Mouse (Mus musculus): ENCODE results near the gene Nmrk2. TPM values are rescaled to one million over a fixed set of nuclear protein-coding genes. Genes with fewer than 3 reads are reported as not detected.

Gene Nmrk2
- polyA plus RNA-seq, 1 experiment from 2014 or later, result not detected

DNA sequence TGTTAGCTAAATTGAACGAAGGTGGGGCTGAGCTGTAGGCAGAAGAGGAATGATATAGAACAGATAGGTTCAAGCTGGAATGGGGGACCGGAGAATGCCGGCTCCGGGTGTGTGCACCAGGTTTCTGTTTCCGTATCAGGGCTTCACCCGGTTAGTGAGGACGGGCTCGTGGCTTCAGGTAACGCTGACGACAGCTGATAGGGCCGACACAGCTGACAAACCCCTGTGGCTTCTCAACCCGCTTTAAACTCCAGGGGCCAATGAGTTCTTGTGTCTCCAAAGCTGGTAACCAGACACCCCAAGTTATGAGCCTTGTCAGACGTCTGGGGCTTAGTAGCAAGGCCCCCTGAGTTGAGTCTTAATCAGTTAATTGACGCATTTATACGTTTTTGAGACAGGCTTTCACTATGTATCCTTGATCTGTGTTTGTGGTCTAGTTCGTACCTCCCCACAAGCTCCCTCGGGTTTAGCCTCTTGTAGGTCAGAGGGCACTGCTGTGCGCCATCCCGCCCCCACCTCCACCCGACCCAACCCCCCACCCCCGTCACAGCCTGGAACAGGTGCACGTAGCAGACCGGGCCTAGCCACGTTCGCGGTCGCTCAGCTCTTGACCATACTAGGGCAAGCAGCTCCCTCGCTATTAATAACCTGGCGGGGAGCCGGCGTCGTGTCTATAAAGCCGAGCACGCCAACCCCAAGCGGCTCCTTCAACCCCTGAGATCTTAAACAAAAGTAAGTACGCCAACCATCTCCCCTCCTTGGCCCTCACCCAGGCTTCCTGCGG is 7.7 kb downstream of the Nmrk2 start:
- H3K4me3 ChIP-seq (replicated peaks), result 0 out of 2 replicates have a peak overlapping the region, but pooled peaks have one; percentile 9
- no peak for ATAC-seq (ENCODE audit: insufficient number of reproducible peaks, insufficient read depth, low FRiP score, low TSS enrichment, low read depth)
- H3K4me2 ChIP-seq, result peak overlapping the region; percentile 38
- 11% methylated on average over 37 of the region's 37 CpGs for WGBS
- no peaks in the 10 kb centered on the region for H3K9me3 ChIP-seq
- peaks cover 25% of the 10 kb centered on the region for H3K4me1 ChIP-seq (replicated peaks)
- H3K36me3 ChIP-seq, result peaks cover 21% of the 10 kb centered on the region
- peak overlapping the region; percentile 51 for H3K9ac ChIP-seq (replicated peaks)
- H3K27ac ChIP-seq, result no peak overlapping the region
- H3K27me3 ChIP-seq, result peaks cover 53% of the 10 kb centered on the region

DNA sequence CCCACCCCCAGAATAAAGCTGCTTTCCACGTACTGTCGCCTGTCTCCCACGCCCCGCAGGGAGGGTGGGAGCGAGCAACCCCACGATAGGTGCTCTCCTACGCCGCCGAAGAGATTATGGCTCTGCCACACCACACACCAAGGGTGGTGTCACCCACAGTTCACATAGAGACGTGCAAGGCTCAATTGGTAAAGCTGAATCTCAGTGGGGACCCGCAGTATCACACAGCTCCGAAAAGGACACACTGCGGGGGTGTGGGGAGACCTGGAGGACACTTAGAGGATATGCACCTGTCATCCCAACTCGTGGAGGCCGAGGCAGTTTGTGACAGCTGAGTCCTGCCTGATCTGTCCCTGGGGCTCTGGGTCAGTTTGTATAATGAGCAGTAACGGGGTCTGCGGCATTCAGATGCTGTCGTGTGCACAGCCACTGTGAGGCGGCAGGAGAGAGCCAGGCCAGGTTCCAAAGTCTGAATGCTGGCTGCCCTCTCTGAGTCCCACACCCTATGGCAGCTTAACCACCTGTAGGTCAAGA is 8.8 kb downstream of the Nmrk2 start:
- peak overlapping the region; percentile 92 for H3K27ac ChIP-seq
- no peaks in the 10 kb centered on the region for H3K9me3 ChIP-seq
- H3K4me3 ChIP-seq (replicated peaks), result peak overlapping the region; percentile 64
- peaks cover 25% of the 10 kb centered on the region for H3K4me1 ChIP-seq (replicated peaks)
- H3K27me3 ChIP-seq, result peaks cover 46% of the 10 kb centered on the region
- peak overlapping the region; percentile 92 for H3K4me2 ChIP-seq
- WGBS, result 6% methylated on average over 19 of the region's 19 CpGs
- peak overlapping the region; percentile 76 for H3K9ac ChIP-seq (replicated peaks)
- H3K36me3 ChIP-seq, result peaks cover 29% of the 10 kb centered on the region
- peak; percentile 38 for ATAC-seq (ENCODE audit: insufficient number of reproducible peaks, insufficient read depth, low FRiP score, low TSS enrichment, low read depth)

DNA sequence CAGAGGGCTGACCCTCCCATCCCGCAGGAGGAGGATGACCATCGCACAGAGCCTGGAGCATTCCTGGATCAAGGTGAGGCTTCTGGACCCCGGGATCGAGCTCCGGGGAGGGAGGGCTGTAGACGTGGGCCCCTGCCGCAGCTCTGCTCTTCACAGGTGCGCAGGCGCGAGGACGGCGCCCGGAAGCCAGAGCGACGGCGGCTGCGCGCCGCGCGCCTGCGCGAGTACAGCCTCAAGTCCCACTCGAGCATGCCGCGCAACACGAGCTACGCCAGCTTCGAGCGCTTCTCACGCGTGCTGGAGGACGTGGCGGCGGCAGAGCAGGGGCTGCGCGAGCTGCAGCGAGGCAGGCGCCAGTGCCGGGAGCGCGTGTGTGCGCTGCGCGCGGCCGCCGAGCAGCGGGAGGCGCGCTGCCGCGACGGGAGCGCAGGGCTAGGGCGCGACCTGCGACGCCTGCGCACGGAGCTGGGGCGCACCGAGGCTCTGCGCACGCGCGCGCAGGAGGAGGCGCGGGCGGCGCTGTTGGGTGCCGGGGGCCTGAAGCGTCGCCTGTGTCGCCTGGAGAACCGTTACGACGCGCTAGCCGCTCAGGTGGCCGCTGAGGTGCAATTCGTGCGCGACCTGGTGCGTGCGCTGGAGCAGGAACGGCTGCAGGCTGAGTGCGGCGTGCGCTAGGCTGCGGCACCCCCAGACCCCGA is 9.4 kb downstream of the Nmrk2 start:
- Histone ChIP-seq H3K4me3 (replicated peaks) (peak overlapping the region; percentile 64), H3K4me1 (replicated peaks) (peaks cover 25% of the 10 kb centered on the region), H3K9ac (replicated peaks) (peak overlapping the region; percentile 76), H3K36me3 (peaks cover 32% of the 10 kb centered on the region), H3K4me2 (peak overlapping the region; percentile 92), H3K27ac (peak overlapping the region; percentile 92), H3K9me3 (no peaks in the 10 kb centered on the region), H3K27me3 (peaks cover 45% of the 10 kb centered on the region)
- peak; percentile 49 for ATAC-seq (ENCODE audit: insufficient number of reproducible peaks, insufficient read depth, low FRiP score, low TSS enrichment, low read depth)
- under 1% methylated on average over 93 of the region's 93 CpGs for WGBS

DNA sequence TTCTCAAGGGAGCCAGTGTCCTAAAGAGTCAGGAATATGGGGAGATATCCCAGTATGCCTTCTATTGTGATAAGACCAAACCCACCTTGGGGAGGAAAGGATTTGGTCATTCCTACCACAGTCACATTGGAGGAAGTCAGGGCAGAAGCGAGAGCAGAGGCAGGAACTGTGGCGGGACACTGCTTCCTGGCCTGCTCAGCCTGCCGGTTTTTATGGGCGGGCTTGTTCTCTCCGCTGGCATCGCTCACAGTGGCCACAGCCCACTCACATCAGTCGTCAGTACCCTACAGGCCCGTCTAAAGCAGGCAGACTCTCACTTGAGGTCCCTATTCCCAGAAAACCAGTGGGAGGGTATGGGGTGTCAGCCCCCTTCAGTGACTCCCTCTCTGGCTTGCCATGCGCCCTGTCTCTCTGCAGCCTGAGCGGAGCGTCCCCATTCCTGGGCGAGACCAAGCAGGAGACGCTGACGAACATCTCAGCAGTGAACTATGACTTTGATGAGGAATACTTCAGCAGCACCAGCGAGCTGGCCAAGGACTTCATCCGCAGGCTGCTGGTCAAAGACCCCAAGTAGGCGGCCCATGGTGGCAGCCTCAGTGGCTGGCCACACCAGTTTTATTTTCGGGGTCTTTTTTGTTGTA is 10.4 kb downstream of the Nmrk2 start:
- Histone ChIP-seq H3K27me3 (peaks cover 35% of the 10 kb centered on the region), H3K4me3 (replicated peaks) (peak overlapping the region; percentile 64; the same call in 1 of the 2 replicates), H3K27ac (0 out of 2 replicates have a peak overlapping the region, but pooled peaks have one; percentile 3), H3K4me1 (replicated peaks) (peaks cover 25% of the 10 kb centered on the region), H3K4me2 (peak overlapping the region; percentile 92), H3K36me3 (peaks cover 41% of the 10 kb centered on the region), H3K9me3 (no peaks in the 10 kb centered on the region), H3K9ac (replicated peaks) (no peak overlapping the region)
- ATAC-seq (ENCODE audit: insufficient number of reproducible peaks, insufficient read depth, low FRiP score, low TSS enrichment, low read depth), result no peak
- 87% methylated on average over 18 of the region's 18 CpGs for WGBS

DNA sequence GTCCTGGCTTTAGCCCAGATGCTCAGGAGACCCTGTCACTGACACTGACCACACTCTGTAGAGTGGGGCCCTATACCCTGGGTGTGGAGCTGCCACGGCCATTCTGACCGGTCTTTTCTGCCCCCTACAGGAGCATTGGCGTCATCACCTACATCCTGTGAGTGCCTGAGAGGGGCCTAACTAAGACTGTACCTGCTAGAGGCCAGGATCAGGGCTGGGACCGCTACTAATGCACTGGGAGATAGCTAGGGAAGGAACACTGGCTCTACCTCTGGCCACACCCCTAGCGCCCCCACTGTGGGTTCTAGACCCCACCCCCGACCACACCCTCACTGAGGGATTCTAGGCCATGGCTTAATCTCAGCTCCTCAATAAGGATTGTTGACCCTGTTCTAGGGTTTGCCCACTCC is 10.9 kb downstream of the Nmrk2 start:
- Histone ChIP-seq H3K9ac (replicated peaks) (no peak overlapping the region), H3K9me3 (no peaks in the 10 kb centered on the region), H3K4me3 (replicated peaks) (no peak overlapping the region), H3K27ac (0 out of 2 replicates have a peak overlapping the region, but pooled peaks have one; percentile 3), H3K36me3 (peaks cover 43% of the 10 kb centered on the region), H3K4me2 (no peak overlapping the region), H3K27me3 (peaks cover 30% of the 10 kb centered on the region), H3K4me1 (replicated peaks) (peaks cover 25% of the 10 kb centered on the region)
- 77% methylated on average over 6 of the region's 6 CpGs for WGBS
- no peak for ATAC-seq (ENCODE audit: insufficient number of reproducible peaks, insufficient read depth, low FRiP score, low TSS enrichment, low read depth)

DNA sequence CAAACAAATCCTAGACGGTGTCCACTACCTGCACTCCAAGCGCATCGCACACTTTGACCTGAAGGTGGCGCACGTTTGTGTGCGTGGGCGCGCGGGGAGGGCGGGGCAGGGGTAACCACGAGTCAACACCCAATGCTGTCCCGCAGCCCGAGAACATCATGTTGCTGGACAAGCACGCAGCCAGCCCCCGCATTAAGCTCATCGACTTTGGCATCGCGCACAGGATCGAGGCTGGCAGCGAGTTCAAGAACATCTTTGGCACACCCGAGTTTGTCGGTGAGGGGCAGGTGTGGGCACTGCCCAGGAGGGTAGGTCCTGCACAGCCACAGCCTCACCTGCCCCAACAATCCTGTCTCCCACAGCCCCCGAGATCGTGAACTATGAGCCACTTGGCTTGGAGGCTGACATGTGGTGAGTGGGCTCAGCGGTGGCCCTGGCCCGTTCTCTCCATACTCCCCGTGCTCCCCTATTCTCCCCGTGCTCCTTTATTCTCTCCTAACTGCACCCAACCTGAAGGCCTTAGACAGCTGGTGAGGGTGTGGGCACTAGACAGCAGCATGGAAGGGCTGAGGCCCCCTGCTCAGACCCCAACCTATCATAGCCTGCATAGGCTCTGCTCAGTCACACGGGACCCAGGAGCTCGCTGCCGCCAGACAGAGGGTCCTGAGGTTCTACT is 11.5 kb downstream of the Nmrk2 start:
- Histone ChIP-seq H3K27ac (0 out of 2 replicates have a peak overlapping the region, but pooled peaks have one; percentile 3), H3K4me1 (replicated peaks) (peaks cover 25% of the 10 kb centered on the region), H3K4me3 (replicated peaks) (no peak overlapping the region), H3K9ac (replicated peaks) (no peak overlapping the region), H3K36me3 (peaks cover 46% of the 10 kb centered on the region), H3K27me3 (peaks cover 24% of the 10 kb centered on the region), H3K9me3 (no peaks in the 10 kb centered on the region), H3K4me2 (no peak overlapping the region)
- no peak for ATAC-seq (ENCODE audit: insufficient number of reproducible peaks, insufficient read depth, low FRiP score, low TSS enrichment, low read depth)
- WGBS, result 72% methylated on average over 31 of the region's 31 CpGs

DNA sequence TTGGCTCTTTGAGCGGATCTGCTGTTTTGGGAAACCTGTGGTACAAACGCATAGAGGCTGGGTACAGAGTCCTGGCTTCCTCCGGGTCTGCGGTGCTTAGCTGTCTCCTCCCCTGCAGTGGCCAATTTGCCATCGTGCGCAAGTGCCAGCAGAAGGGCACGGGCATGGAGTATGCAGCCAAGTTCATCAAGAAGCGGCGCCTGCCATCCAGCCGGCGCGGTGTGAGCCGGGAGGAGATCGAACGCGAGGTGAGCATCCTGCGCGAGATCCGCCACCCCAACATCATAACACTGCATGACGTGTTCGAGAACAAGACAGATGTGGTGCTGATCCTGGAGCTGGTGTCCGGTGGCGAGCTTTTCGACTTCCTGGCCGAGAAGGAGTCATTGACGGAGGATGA is 12.0 kb downstream of the Nmrk2 start:
- peaks cover 52% of the 10 kb centered on the region for H3K36me3 ChIP-seq
- peaks cover 19% of the 10 kb centered on the region for H3K27me3 ChIP-seq
- no peak for ATAC-seq (ENCODE audit: insufficient number of reproducible peaks, insufficient read depth, low FRiP score, low TSS enrichment, low read depth)
- peaks cover 28% of the 10 kb centered on the region for H3K4me1 ChIP-seq (replicated peaks)
- no peak overlapping the region for H3K27ac ChIP-seq
- H3K9ac ChIP-seq (replicated peaks), result no peak overlapping the region
- WGBS, result 79% methylated on average over 26 of the region's 26 CpGs
- no peak overlapping the region for H3K4me3 ChIP-seq (replicated peaks)
- no peak overlapping the region for H3K4me2 ChIP-seq
- no peaks in the 10 kb centered on the region for H3K9me3 ChIP-seq

DNA sequence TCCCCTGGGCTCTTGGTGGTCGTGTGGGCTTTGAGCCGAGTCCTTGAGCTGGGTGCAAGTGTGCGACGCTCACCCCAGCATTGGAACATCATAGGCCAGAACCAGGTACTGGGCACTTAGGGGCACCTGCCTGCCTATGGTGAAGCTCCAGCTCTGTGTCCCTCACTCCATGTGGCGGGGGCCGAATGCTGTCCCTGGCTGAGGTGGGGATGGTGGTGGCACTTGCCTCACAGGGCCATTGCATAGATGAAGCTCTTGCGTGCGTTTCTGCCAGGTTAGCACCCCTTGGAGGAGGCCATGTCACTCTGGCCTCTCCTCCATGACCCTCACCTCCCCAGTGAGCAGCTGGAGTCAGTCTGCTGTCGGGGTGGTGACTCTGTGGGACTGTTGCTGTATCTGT is 14.7 kb downstream of the Nmrk2 start:
- peaks cover 66% of the 10 kb centered on the region for H3K36me3 ChIP-seq
- H3K4me2 ChIP-seq, result no peak overlapping the region
- no peaks in the 10 kb centered on the region for H3K27me3 ChIP-seq
- H3K9me3 ChIP-seq, result no peaks in the 10 kb centered on the region
- no peak overlapping the region for H3K9ac ChIP-seq (replicated peaks)
- 95% methylated on average over 9 of the region's 9 CpGs for WGBS
- no peak overlapping the region for H3K27ac ChIP-seq
- ATAC-seq (ENCODE audit: insufficient number of reproducible peaks, insufficient read depth, low FRiP score, low TSS enrichment, low read depth), result no peak
- no peak overlapping the region for H3K4me3 ChIP-seq (replicated peaks)
- peaks cover 19% of the 10 kb centered on the region for H3K4me1 ChIP-seq (replicated peaks)

DNA sequence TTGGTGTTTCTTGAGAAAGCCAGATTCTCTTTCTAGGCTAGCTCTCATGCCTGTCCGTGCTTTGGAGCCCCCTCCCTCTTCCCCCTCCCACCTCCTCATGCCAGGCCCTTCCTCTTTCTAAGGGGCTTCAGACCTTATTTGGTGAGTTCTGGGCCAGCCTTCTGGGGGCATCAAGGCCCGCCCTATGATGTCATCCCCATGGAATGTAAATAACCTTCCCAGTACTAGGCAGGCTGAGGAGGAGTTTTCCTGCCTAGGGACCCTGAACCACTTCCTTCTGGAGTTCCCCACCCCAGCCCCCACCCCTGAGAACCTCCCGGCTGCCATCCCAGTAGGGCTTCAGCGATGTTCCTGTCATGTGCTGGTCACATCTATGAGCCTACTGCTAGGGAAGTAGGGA is 17.1 kb downstream of the Nmrk2 start:
- 46% methylated on average over 4 of the region's 4 CpGs for WGBS
- peaks cover 28% of the 10 kb centered on the region for H3K4me1 ChIP-seq (replicated peaks)
- no peak overlapping the region for H3K9ac ChIP-seq (replicated peaks)
- no peak overlapping the region for H3K4me3 ChIP-seq (replicated peaks)
- H3K9me3 ChIP-seq, result no peaks in the 10 kb centered on the region
- H3K27ac ChIP-seq, result peak overlapping the region; percentile 8; the same call in 1 of the 2 replicates
- H3K27me3 ChIP-seq, result no peaks in the 10 kb centered on the region
- H3K4me2 ChIP-seq, result no peak overlapping the region
- ATAC-seq (ENCODE audit: insufficient number of reproducible peaks, insufficient read depth, low FRiP score, low TSS enrichment, low read depth), result no peak
- peaks cover 71% of the 10 kb centered on the region for H3K36me3 ChIP-seq

DNA sequence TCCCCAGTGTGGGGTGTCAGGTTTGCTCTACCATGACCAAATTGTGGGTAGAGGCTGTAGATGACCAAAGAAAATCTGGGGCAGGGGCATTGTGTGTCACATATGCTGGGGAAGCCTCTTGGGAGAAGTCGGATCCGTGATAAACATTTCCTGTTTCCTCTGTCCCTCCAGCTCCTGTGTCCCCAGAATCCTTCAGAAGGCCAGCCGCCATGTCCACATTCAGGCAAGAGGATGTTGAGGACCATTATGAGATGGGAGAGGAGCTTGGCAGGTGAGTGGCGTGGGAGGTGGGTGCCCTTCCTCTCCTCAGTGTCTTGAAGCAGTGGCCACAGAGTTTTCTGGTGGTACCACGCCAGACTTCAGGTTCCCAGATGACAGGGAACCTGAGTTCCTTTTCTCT is 18.0 kb downstream of the Nmrk2 start, which contains the start of gene 4930442H23Rik:
TSS of gene 4930442H23Rik (minus strand) at position 45 of the 400 bp plus-strand sequence.
- Histone ChIP-seq H3K9me3 (no peaks in the 10 kb centered on the region), H3K27ac (peak within 1 kb of the TSS; percentile 64), H3K4me2 (peak within 1 kb of the TSS; percentile 68), H3K9ac (replicated peaks) (peak within 1 kb of the TSS; percentile 74), H3K4me3 (replicated peaks) (peak within 1 kb of the TSS; percentile 72), H3K27me3 (no peaks in the 10 kb centered on the region), H3K36me3 (peaks cover 75% of the 10 kb centered on the region), H3K4me1 (replicated peaks) (peaks cover 36% of the 10 kb centered on the region)
- WGBS, result 87% methylated on average over 5 of the region's 5 CpGs
- ATAC-seq (ENCODE audit: insufficient number of reproducible peaks, insufficient read depth, low FRiP score, low TSS enrichment, low read depth), result no peak
